Mouse (Mus musculus) mouse embryonic stem cell (cell line): ENCODE data around the gene Ap2m1.

Experiments used
- in situ Hi-C, 2 experiments: fragments of 300-500 bp; cut with MboI; formaldehyde crosslinking; loops; 1 replicate in 1 of 2; 3 replicates in 1 of 2; pipeline ENCODE4 v1.14.3; 2019 to 2020; ENCODE audit warnings: low sequenced_read_pairs in 2 of 2, low pct_unique_long_range_greater_than_20kb in 1 of 2, mixed read lengths in 1 of 2; ENCODE audit not compliant: unreplicated experiment in 1 of 2

Ap2m1 gene

DNA sequence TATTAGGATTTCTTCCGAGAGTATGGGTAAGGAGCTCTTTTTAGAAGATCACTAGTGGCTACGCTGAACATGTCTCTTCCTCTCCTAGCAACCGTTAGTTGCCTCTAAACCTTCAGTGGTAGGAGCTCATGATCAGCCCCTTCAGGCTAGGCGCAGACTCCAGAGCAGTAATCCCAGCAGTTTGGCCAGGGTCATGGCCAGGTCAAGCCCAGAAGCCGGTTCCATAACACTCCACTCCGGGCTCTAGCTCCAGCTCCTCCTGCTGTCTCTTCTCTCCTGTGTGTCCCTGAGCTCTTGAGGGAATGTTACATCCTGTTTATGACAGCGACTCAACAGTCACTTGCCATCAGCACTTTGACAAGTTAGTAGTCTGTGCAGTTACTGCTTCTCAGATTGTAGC, 22.1 kb downstream of the Ap2m1 start:
- in situ Hi-C loops: no loop called here

DNA sequence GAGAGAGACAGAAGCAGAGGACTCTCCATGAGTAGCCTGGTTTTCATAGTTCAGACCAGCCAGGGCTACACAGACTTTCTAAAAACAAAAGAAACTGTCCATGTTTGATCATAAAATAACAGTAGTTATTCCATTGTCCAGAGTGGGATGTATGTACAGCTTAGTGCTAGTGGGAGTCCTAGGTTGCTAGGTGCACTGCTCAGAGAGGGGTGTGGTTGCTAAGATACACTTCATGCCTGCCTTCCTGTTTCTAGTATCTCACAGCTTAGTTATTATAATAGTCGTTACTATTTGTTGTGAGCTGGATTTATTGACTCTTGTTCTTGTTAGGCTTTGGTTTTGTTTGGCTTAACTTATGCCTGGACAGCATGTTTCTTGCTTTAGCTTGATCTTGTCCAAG, 29.8 kb downstream of the Ap2m1 start:
- in situ Hi-C loops: no loop called here

DNA sequence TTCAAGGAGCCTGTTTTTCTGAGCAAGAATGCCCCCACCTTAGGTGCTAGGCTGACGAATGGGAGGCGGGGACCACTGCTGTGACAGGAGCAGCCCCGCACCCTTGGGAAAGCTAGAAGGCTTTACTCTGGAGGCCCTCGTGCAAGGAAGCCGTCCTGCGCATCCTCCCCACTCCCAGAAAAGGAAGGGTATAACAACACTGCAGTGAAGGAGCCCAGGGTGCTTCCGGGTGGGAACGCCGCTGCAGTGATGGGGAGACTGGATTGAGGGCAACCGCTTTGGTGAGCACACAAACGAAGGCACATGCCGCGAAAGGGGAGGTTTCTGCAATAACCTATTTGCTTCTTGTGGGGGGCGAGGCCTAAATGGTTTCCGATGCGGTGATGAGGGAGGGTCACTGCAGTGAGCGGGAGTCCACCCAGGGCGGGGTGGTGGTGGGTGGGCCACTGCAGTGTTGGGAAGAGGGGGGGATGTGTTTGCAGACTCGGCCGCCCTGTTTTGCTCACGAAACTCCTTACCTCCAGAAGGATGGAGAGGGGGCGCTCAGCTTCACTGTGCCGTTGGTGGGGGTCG, 54.2 kb downstream of the Ap2m1 start, which contains the start of gene Vwa5b2:
Vwa5b2 (plus strand) TSS at position 106 of the 573 bp plus-strand sequence.
- in situ Hi-C loops: no loop called here

- in situ Hi-C loops: no loop called here
Observed at GRCm38 (mm10) chr16:20589939-20590679, 54.8 kb downstream of the Ap2m1 start.

DNA sequence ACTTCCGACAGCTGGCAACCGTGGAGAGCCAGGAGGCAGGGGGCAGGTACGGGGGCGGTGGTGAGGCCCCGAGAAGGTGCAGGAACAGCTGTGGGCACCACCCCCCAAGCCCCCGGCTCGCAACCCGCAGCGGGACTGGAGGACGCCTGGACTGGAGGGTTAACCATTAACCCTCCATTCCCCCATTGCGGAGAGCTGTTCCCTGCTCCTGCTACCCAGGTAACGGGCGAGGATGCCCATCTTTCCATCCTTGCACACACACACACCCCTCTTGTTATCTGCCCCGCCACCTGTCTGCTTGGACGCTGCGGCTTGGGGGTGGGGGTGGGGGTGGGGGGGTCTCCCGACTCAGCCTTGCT, 55.4 kb downstream of the Ap2m1 start:
- in situ Hi-C loops: no loop called here

DNA sequence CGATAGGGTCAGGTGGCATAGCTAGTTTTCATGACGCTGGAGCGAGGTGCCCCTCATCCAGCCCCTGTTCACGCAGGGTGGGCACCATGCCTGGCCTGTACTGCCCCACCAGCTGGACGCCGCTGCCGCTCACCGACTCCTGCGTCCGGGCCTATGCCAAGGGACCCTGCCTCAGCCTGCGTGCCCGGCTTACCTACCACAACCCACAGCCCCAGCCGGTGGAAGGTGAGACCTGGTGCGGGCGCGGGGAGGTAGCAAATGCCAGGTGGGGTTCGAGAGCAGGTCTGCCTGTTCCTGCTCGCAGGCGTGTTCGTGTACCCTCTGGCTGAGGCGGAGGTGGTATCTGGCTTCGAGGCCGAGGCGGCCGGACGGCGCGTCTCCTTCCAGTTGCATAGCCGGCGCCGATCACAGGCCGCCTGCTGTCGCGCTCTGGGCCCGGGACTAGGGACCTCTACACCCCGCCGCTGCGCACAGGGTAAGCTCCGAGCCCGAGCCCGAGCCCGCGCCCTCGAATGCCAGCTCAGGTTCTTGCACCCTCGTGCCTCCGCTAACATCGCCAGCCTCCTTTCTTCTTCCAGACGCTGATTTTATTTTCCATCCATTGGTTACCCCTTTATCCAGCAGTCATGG, 55.9 kb downstream of the Ap2m1 start:
- in situ Hi-C loops: no loop called here
